Mouse (Mus musculus) lung, postnatal 0 days (tissue): ENCODE measurements around the gene Gnai3. TPM values are rescaled to one million over a fixed set of nuclear protein-coding genes. Genes with fewer than 3 reads are reported as not detected.

Source experiments
- ATAC-seq: fragments of 200-750 bp; cut with Nextera tagmentation; 2 replicates; pipeline ENCODE4 v1.8.0; 2017; ENCODE audit warnings: moderate library complexity
- DNase-seq: peaks from one replicate; pipeline ENCODE4 v3.0.0-alpha.2; 2016; ENCODE audit warnings: low spot score
- H3K27ac ChIP-seq: fragments of 300-500 bp; sonication (generic); 2 replicates; pipeline ENCODE4 v1.5.1; 2014; ENCODE audit warnings: antibody characterized with exemption, mild to moderate bottlenecking, low read length, mixed read lengths
- H3K27me3 ChIP-seq: fragments of 300-500 bp; sonication (generic); replicated peaks from 2 replicates; pipeline ENCODE4 v1.6.1; 2014; ENCODE audit warnings: low read length, mixed read lengths; ENCODE audit not compliant: insufficient read depth
- H3K36me3 ChIP-seq: fragments of 300-500 bp; sonication (generic); 2 replicates; pipeline ENCODE4 v1.6.1; 2014; ENCODE audit warnings: low read length, mixed read lengths; ENCODE audit not compliant: insufficient read depth
- H3K4me1 ChIP-seq: fragments of 300-500 bp; sonication (generic); 2 replicates; pipeline ENCODE4 v1.6.1; 2014; ENCODE audit warnings: antibody characterized with exemption, low read depth, low read length, mixed read lengths; ENCODE audit not compliant: insufficient read depth
- H3K4me2 ChIP-seq: fragments of 300-500 bp; sonication (generic); replicated peaks from 2 replicates; pipeline ENCODE4 v1.6.1; 2014; ENCODE audit warnings: low read depth, mild to moderate bottlenecking, low read length, moderate library complexity, mixed read lengths
- H3K4me3 ChIP-seq: fragments of 300-500 bp; sonication (generic); 2 replicates; pipeline ENCODE4 v1.5.1; 2014; ENCODE audit warnings: low read depth, low read length
- H3K9ac ChIP-seq: fragments of 300-500 bp; sonication (generic); replicated peaks from 2 replicates; pipeline ENCODE4 v1.6.1; 2014; ENCODE audit warnings: low read depth, mild to moderate bottlenecking
- H3K9me3 ChIP-seq: fragments of 300-500 bp; sonication (generic); 2 replicates; pipeline ENCODE4 v1.6.1; 2016; ENCODE audit warnings: low read length, mixed read lengths
- CTCF ChIP-seq: IDR thresholded peaks from 2 replicates; pipeline ENCODE4 v1.5.1; 2016; ENCODE audit warnings: antibody characterized with exemption, mild to moderate bottlenecking
- EP300 ChIP-seq: IDR thresholded peaks from 2 replicates; pipeline ENCODE4 v1.6.1; 2016; ENCODE audit warnings: antibody characterized with exemption, mild to moderate bottlenecking, control low read depth
- WGBS: fragments of 180-500 bp; shearing (Covaris S2); extraction: QIAGEN DNeasy Blood & Tissue Kit; methylation state at CpG from one replicate; pipeline ENCODE4 v1.1.7; 2014; 5-methylcytosine and 5-hydroxymethylcytosine counted together
- polyA plus RNA-seq: library from polyadenylated mRNA; unstranded; fragments of >200 nt; fragmentation: Nextera tagmentation; extraction: Ambion mirVana; gene quantifications from 2 replicates; pipeline ENCODE4 v1.2.1, GENCODE M21; 2015

The Gnai3 gene
- polyA plus RNA-seq, 1 experiment from 2014 or later, result 87.4 TPM

DNA sequence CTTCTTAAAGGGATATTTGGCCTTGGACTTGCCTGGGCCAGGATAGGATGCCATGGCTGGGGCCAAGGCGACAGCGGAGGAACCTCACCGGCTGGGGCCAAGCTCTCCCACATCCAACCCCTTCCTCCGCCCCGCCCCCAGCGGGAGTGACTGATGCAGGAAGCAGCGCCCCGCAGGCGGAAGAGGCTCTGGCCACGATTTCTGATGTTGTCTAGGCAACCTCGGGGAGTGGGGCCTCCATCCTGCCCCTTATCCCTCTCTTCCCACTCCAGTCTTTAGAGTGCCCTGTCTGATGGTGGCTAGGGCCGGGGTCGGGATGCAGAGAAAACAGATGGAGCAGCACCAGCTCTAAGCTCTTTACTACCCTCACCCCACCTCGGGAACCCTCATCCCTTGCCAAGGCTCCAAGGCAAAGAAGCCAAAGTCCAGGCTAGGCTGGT is 60.6 kb downstream of the Gnai3 start:
- ATAC-seq, result peak; percentile 89
- Histone ChIP-seq H3K27me3 (no peaks in the 10 kb centered on the region), H3K4me3 (peak overlapping the region; percentile 60), H3K4me2 (peak overlapping the region; percentile 100), H3K4me1 (peaks cover 14% of the 10 kb centered on the region; the same call in 1 of the 2 replicates), H3K9me3 (no peaks in the 10 kb centered on the region), H3K9ac (peak overlapping the region; percentile 48), H3K27ac (peak overlapping the region; percentile 57), H3K36me3 (no peaks in the 10 kb centered on the region)
- TF ChIP-seq CTCF, result peak; percentile 49
- no peak for TF ChIP-seq EP300
- peak; percentile 94 for DNase-seq
- WGBS, result 1% methylated on average over 13 of the region's 14 CpGs

DNA sequence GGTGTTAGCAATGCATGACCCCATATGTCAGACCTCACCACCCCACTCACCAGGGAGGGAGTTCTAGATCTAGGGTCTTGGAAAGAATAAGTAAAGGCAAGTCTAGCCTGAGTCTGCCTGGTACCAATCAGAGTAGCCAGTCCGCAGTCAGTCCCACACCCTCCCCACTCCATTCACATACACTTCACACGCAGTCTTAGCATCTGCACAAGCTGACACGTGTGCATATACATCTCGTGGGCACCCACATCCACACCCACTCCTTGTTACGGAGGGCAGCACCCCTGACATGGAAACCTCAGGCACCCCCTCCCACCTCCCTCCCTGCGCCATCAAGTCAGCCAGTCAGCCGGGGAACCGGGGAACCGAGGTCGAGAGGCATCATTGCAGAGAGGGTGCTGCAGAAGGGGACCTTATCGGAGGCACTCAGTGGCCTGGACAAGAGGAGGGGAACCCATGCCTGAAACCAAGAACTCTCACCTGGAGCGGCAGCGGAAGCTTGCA is 61.1 kb downstream of the Gnai3 start:
- WGBS, result 12% methylated on average over 13 of the region's 13 CpGs
- Histone ChIP-seq H3K9me3 (no peaks in the 10 kb centered on the region), H3K4me1 (peaks cover 14% of the 10 kb centered on the region; the same call in 1 of the 2 replicates), H3K36me3 (no peaks in the 10 kb centered on the region), H3K27me3 (no peaks in the 10 kb centered on the region), H3K4me2 (peak overlapping the region; percentile 100), H3K9ac (peak overlapping the region; percentile 48), H3K4me3 (peak overlapping the region; percentile 60), H3K27ac (peak overlapping the region; percentile 57; the same call in 1 of the 2 replicates)
- TF ChIP-seq CTCF, result no peak
- TF ChIP-seq EP300, result no peak
- DNase-seq, result no peak
- peak; percentile 0; the same call in 1 of the 2 replicates for ATAC-seq

DNA sequence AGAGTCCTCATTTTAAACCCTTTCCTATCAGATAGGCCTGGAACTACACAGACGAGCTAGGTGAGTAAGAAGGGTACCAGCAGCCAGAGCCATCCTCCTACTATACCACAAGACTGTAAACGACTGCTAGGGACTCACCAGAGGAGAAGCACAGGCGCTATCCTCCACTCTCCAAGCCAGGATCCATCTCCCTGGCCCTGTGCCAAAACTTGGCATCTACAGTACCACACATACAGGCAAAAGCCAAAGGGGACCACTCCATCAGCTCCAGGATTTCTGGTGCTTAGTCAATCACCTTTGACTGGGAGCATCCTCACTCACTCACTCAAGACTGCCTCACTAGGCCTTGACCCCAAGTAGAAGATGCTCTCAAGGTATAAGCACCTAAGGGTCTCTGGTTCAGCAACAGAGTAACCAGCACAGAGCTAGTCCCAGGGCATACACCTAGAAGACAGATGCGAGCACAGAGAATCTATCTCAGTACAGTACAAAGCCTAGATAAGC is 62.0 kb downstream of the Gnai3 start:
- peaks cover 14% of the 10 kb centered on the region; the same call in 1 of the 2 replicates for H3K4me1 ChIP-seq
- no peak overlapping the region for H3K4me2 ChIP-seq
- 68% methylated on average over 4 of the region's 4 CpGs for WGBS
- TF ChIP-seq EP300 (no peak), CTCF (no peak)
- no peak overlapping the region for H3K27ac ChIP-seq
- no peak overlapping the region for H3K4me3 ChIP-seq
- H3K36me3 ChIP-seq, result no peaks in the 10 kb centered on the region
- H3K9me3 ChIP-seq, result no peaks in the 10 kb centered on the region
- no peaks in the 10 kb centered on the region for H3K27me3 ChIP-seq
- DNase-seq (no peak), ATAC-seq (no peak)
- H3K9ac ChIP-seq, result no peak overlapping the region

DNA sequence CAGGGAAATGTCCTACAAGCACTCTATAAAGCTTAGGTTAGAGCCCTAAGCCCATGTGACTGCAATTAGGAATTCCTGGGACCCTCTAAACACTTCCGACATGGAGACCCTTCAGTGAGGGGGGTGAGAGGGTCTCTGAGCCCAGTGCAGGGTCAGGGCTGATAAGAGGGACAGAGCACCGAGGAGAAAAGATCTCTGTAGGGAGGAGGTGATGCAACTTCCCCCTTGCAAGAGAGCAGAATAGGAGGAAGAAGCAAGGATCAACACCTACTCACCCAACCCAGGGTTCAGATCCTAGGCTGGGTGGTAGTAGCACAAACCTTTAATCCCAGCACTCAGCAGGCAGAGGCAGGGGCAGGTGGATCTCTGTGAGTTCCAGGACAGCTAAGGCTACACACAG is 62.8 kb downstream of the Gnai3 start:
- TF ChIP-seq EP300, result no peak
- TF ChIP-seq CTCF, result no peak
- ATAC-seq (no peak), DNase-seq (no peak)
- 20% methylated on average over 2 of the region's 2 CpGs for WGBS
- Histone ChIP-seq H3K27ac (no peak overlapping the region), H3K9ac (no peak overlapping the region), H3K36me3 (no peaks in the 10 kb centered on the region), H3K4me2 (no peak overlapping the region), H3K4me1 (peaks cover 14% of the 10 kb centered on the region; the same call in 1 of the 2 replicates), H3K4me3 (no peak overlapping the region), H3K9me3 (no peaks in the 10 kb centered on the region), H3K27me3 (no peaks in the 10 kb centered on the region)

DNA sequence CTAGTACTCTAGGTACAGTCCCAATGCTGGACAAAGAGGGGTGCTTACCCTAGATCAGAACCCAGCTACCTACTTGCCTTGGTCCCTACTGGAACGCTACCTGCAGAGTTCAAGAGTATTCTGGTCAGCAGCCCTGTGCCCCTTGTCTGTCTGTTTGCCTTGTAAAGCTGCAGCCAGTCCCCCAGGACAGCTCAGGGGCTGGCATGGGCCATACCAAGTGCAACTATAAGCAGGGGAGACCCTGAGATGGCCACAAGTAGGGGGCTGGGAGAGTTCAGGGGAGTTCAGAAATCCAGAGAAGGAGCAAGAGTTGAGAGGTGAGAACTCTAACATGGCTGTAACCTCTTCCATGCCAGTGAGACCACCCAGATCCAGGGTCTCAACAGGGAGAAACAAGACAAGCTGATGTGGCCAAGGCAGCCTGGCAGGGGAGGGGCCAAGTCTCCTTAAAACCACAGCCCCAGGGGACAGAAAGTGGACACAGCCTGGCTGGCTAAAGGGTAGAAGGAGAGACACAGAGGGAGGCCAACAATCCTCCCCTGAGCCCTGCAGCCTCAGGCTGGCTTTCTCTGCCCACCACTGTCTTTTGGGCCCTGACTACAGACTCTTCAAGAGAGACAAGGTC is 63.6 kb downstream of the Gnai3 start:
- WGBS, result 45% methylated on average over 1 of the region's 1 CpGs
- H3K4me3 ChIP-seq, result no peak overlapping the region
- no peaks in the 10 kb centered on the region for H3K36me3 ChIP-seq
- H3K27ac ChIP-seq, result no peak overlapping the region
- H3K9ac ChIP-seq, result no peak overlapping the region
- no peaks in the 10 kb centered on the region for H3K9me3 ChIP-seq
- peaks cover 14% of the 10 kb centered on the region; the same call in 1 of the 2 replicates for H3K4me1 ChIP-seq
- TF ChIP-seq EP300 (no peak), CTCF (no peak)
- DNase-seq (no peak), ATAC-seq (no peak)
- no peak overlapping the region for H3K4me2 ChIP-seq
- no peaks in the 10 kb centered on the region for H3K27me3 ChIP-seq

DNA sequence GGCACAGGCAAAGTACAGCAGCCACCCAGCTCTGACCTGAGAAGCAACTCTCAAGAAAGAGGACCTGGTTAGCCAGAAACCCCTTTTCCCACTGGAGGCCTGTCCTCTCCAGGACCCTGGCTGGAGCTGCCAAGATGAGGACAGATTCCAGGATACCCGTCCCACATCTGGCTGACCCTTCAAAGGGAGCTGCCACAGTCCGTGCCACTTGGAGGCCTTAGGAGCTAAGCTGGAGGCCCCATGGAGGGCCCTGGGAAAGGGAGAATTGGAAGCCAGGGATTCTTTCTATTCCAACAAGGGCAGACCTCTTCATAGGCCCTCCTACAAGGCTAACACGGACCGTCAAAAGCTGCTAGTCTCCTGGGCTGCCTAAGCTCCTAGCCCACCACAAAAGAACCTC is 64.3 kb downstream of the Gnai3 start:
- H3K27ac ChIP-seq, result no peak overlapping the region
- ATAC-seq (no peak), DNase-seq (no peak)
- no peak overlapping the region for H3K4me2 ChIP-seq
- WGBS, result 43% methylated on average over 4 of the region's 4 CpGs
- no peaks in the 10 kb centered on the region for H3K27me3 ChIP-seq
- H3K9me3 ChIP-seq, result no peaks in the 10 kb centered on the region
- H3K4me1 ChIP-seq, result peaks cover 12% of the 10 kb centered on the region; the same call in 1 of the 2 replicates
- H3K4me3 ChIP-seq, result no peak overlapping the region
- no peak overlapping the region for H3K9ac ChIP-seq
- H3K36me3 ChIP-seq, result 0 out of 2 replicates have a peak, but pooled peaks cover 2% of the 10 kb centered on the region
- TF ChIP-seq EP300 (no peak), CTCF (no peak)
